Mouse (Mus musculus): ENCODE results near the gene Rac2. TPM values are rescaled to one million over a fixed set of nuclear protein-coding genes. Genes with fewer than 3 reads are reported as not detected.

The Rac2 gene
- polyA plus RNA-seq, 1 experiment from 2014 or later = 27.3 TPM

- H3K4me2 ChIP-seq = no peak overlapping the region
- H3K4me1 ChIP-seq = 0 out of 2 replicates have a peak, but pooled peaks cover 3% of the 10 kb centered on the region
- H3K9ac ChIP-seq = no peak overlapping the region
- no peak overlapping the region for H3K4me3 ChIP-seq
- H3K9me3 ChIP-seq = no peaks in the 10 kb centered on the region
- no peaks in the 10 kb centered on the region for H3K27me3 ChIP-seq
- ATAC-seq (ENCODE audit: borderline replicate concordance, extremely low read depth, low FRiP score, low TSS enrichment) = peak; percentile 66; the same call in 1 of the 2 replicates
- WGBS = 53% methylated on average over 18 of the region's 18 CpGs
- no peak overlapping the region for H3K27ac ChIP-seq
- H3K36me3 ChIP-seq = no peaks in the 10 kb centered on the region
Measured at GRCm38 (mm10) chr15:78587050-78587994, 14.7 kb upstream of the Rac2 start.

- Histone ChIP-seq H3K36me3 (no peaks in the 10 kb centered on the region), H3K4me3 (no peak overlapping the region), H3K4me2 (no peak overlapping the region), H3K9ac (no peak overlapping the region), H3K27ac (no peak overlapping the region), H3K27me3 (no peaks in the 10 kb centered on the region), H3K4me1 (peaks cover 13% of the 10 kb centered on the region), H3K9me3 (no peaks in the 10 kb centered on the region)
- ATAC-seq (ENCODE audit: borderline replicate concordance, extremely low read depth, low FRiP score, low TSS enrichment) = no peak
- WGBS = 83% methylated on average over 7 of the region's 7 CpGs
Measured at GRCm38 (mm10) chr15:78585404-78585803, 12.8 kb upstream of the Rac2 start.

- no peaks in the 10 kb centered on the region for H3K36me3 ChIP-seq
- H3K4me1 ChIP-seq = peaks cover 22% of the 10 kb centered on the region
- no peak overlapping the region for H3K27ac ChIP-seq
- no peak overlapping the region for H3K4me2 ChIP-seq
- H3K27me3 ChIP-seq = no peaks in the 10 kb centered on the region
- ATAC-seq (ENCODE audit: borderline replicate concordance, extremely low read depth, low FRiP score, low TSS enrichment) = no peak
- no peak overlapping the region for H3K4me3 ChIP-seq
- H3K9ac ChIP-seq = no peak overlapping the region
- 20% methylated on average over 11 of the region's 11 CpGs for WGBS
- no peaks in the 10 kb centered on the region for H3K9me3 ChIP-seq
Measured at GRCm38 (mm10) chr15:78583352-78583751, 10.8 kb upstream of the Rac2 start.

- H3K4me2 ChIP-seq = no peak overlapping the region
- no peak overlapping the region for H3K4me3 ChIP-seq
- H3K4me1 ChIP-seq = peaks cover 19% of the 10 kb centered on the region
- no peak for ATAC-seq (ENCODE audit: borderline replicate concordance, extremely low read depth, low FRiP score, low TSS enrichment)
- no peak overlapping the region for H3K9ac ChIP-seq
- no peaks in the 10 kb centered on the region for H3K9me3 ChIP-seq
- H3K27ac ChIP-seq = no peak overlapping the region
- no peaks in the 10 kb centered on the region for H3K36me3 ChIP-seq
- no peaks in the 10 kb centered on the region for H3K27me3 ChIP-seq
- WGBS = 60% methylated on average over 4 of the region's 4 CpGs
Measured at GRCm38 (mm10) chr15:78576284-78576810, 3.8 kb upstream of the Rac2 start.

GRCm38 (mm10) chr15:78572270-78572600 is 348 bp downstream of the Rac2 start:
- Histone ChIP-seq H3K9ac (no peak overlapping the region), H3K27ac (no peak overlapping the region), H3K27me3 (no peaks in the 10 kb centered on the region), H3K4me1 (no peaks in the 10 kb centered on the region), H3K36me3 (no peaks in the 10 kb centered on the region), H3K4me3 (no peak overlapping the region), H3K4me2 (no peak overlapping the region), H3K9me3 (no peaks in the 10 kb centered on the region)
- ATAC-seq (ENCODE audit: borderline replicate concordance, extremely low read depth, low FRiP score, low TSS enrichment) = peak; percentile 46; the same call in 1 of the 2 replicates
- 77% methylated on average over 5 of the region's 5 CpGs for WGBS

GRCm38 (mm10) chr15:78571554-78572269 is 871 bp downstream of the Rac2 start:
- WGBS = 37% methylated on average over 16 of the region's 16 CpGs
- no peak for ATAC-seq (ENCODE audit: borderline replicate concordance, extremely low read depth, low FRiP score, low TSS enrichment)
- Histone ChIP-seq H3K27me3 (no peaks in the 10 kb centered on the region), H3K9me3 (no peaks in the 10 kb centered on the region), H3K4me3 (no peak overlapping the region), H3K27ac (no peak overlapping the region), H3K36me3 (no peaks in the 10 kb centered on the region), H3K9ac (no peak overlapping the region), H3K4me2 (no peak overlapping the region), H3K4me1 (no peaks in the 10 kb centered on the region)

GRCm38 (mm10) chr15:78570170-78570569 is 2.4 kb downstream of the Rac2 start:
- H3K9ac ChIP-seq = no peak overlapping the region
- no peaks in the 10 kb centered on the region for H3K36me3 ChIP-seq
- H3K27ac ChIP-seq = no peak overlapping the region
- H3K9me3 ChIP-seq = no peaks in the 10 kb centered on the region
- whole genome bisulfite sequencing = 95% methylated on average over 5 of the region's 5 CpGs
- H3K4me1 ChIP-seq = no peaks in the 10 kb centered on the region
- H3K27me3 ChIP-seq = no peaks in the 10 kb centered on the region
- ATAC-seq (ENCODE audit: borderline replicate concordance, extremely low read depth, low FRiP score, low TSS enrichment) = no peak
- H3K4me2 ChIP-seq = no peak overlapping the region
- no peak overlapping the region for H3K4me3 ChIP-seq

GRCm38 (mm10) chr15:78567608-78568120 is 4.9 kb downstream of the Rac2 start:
- Histone ChIP-seq H3K9ac (no peak overlapping the region), H3K4me2 (no peak overlapping the region), H3K36me3 (no peaks in the 10 kb centered on the region), H3K4me1 (no peaks in the 10 kb centered on the region), H3K27me3 (no peaks in the 10 kb centered on the region), H3K4me3 (no peak overlapping the region), H3K9me3 (no peaks in the 10 kb centered on the region), H3K27ac (no peak overlapping the region)
- no peak for ATAC-seq (ENCODE audit: borderline replicate concordance, extremely low read depth, low FRiP score, low TSS enrichment)
- 62% methylated on average over 9 of the region's 9 CpGs for WGBS

GRCm38 (mm10) chr15:78564764-78565435 is 7.7 kb downstream of the Rac2 start:
- WGBS = 59% methylated on average over 11 of the region's 11 CpGs
- Histone ChIP-seq H3K4me3 (no peak overlapping the region), H3K4me2 (no peak overlapping the region), H3K27me3 (no peaks in the 10 kb centered on the region), H3K9ac (no peak overlapping the region), H3K36me3 (no peaks in the 10 kb centered on the region), H3K27ac (no peak overlapping the region), H3K9me3 (no peaks in the 10 kb centered on the region), H3K4me1 (no peaks in the 10 kb centered on the region)
- ATAC-seq (ENCODE audit: borderline replicate concordance, extremely low read depth, low FRiP score, low TSS enrichment) = no peak

GRCm38 (mm10) chr15:78563937-78564336 is 8.6 kb downstream of the Rac2 start:
- ATAC-seq (ENCODE audit: borderline replicate concordance, extremely low read depth, low FRiP score, low TSS enrichment) = no peak
- no peak overlapping the region for H3K9ac ChIP-seq
- H3K27ac ChIP-seq = no peak overlapping the region
- WGBS = 64% methylated on average over 5 of the region's 5 CpGs
- H3K4me3 ChIP-seq = no peak overlapping the region
- H3K36me3 ChIP-seq = no peaks in the 10 kb centered on the region
- no peak overlapping the region for H3K4me2 ChIP-seq
- no peaks in the 10 kb centered on the region for H3K9me3 ChIP-seq
- no peaks in the 10 kb centered on the region for H3K4me1 ChIP-seq
- no peaks in the 10 kb centered on the region for H3K27me3 ChIP-seq

- no peak for ATAC-seq (ENCODE audit: borderline replicate concordance, extremely low read depth, low FRiP score, low TSS enrichment)
- Histone ChIP-seq H3K36me3 (no peaks in the 10 kb centered on the region), H3K9ac (no peak overlapping the region), H3K4me1 (no peaks in the 10 kb centered on the region), H3K4me3 (no peak overlapping the region), H3K27ac (no peak overlapping the region), H3K9me3 (no peaks in the 10 kb centered on the region), H3K4me2 (no peak overlapping the region), H3K27me3 (no peaks in the 10 kb centered on the region)
- WGBS = 90% methylated on average over 3 of the region's 3 CpGs
Measured at GRCm38 (mm10) chr15:78563344-78563743, 9.2 kb downstream of the Rac2 start.
